Mouse (Mus musculus) CH12.LX (cell line): ENCODE measurements around the gene Cul9. TPM values are rescaled to one million over a fixed set of nuclear protein-coding genes. Genes with fewer than 3 reads are reported as not detected.
A peak's percentile ranks its signal among the peaks of the same experiment; 100 is the strongest.

ENCODE experiments used
- DNase-seq: peaks from one replicate; pipeline ENCODE4 v3.0.0-alpha.2; 2013; ENCODE audit errors: extremely low read depth
- H3K27ac ChIP-seq: 2 replicates; pipeline ENCODE4 v1.5.1; 2012; ENCODE audit warnings: low read depth, mild to moderate bottlenecking, control low read depth, moderate library complexity; ENCODE audit not compliant: insufficient read depth
- H3K27me3 ChIP-seq: replicated peaks from 2 replicates; pipeline ENCODE3; 2012; ENCODE audit warnings: inconsistent platforms
- H3K36me3 ChIP-seq, 2 experiments: replicated peaks in 1 of 2; 2 replicates each; pipeline versions ENCODE3 to v1.6.1; 2012; ENCODE audit warnings: inconsistent platforms in 1 of 2, low read length in 1 of 2, mild to moderate bottlenecking in 1 of 2, mixed read lengths in 1 of 2, moderate library complexity in 1 of 2; ENCODE audit not compliant: control insufficient read depth in 1 of 2, insufficient read depth in 1 of 2
- H3K4me1 ChIP-seq, 2 experiments: 2 replicates each; pipeline ENCODE4 v1.6.1; 2012; ENCODE audit warnings: inconsistent platforms in 1 of 2, moderate library complexity in 1 of 2; ENCODE audit not compliant: insufficient read depth in 2 of 2, control insufficient read depth in 1 of 2
- H3K4me2 ChIP-seq: 2 replicates; pipeline ENCODE4 v1.6.1; 2012; ENCODE audit warnings: low read depth, mild to moderate bottlenecking, control low read depth; ENCODE audit not compliant: poor library complexity, insufficient read depth, severe bottlenecking
- H3K4me3 ChIP-seq, 3 experiments: fragments of 150-350 bp in 1 of 3; sonication (generic) in 1 of 3; replicated peaks in 1 of 3; 2 replicates each; pipeline versions ENCODE3 to v1.5.1; 2011 to 2012; ENCODE audit warnings: low read depth in 2 of 3, low read length in 2 of 3, mild to moderate bottlenecking in 2 of 3, moderate library complexity in 2 of 3, control low read depth in 1 of 3, improper control_type of control experiment in 1 of 3, inconsistent platforms in 1 of 3, mixed read lengths in 1 of 3; ENCODE audit not compliant: poor library complexity in 1 of 3
- H3K79me2 ChIP-seq: replicated peaks from 2 replicates; pipeline ENCODE4 v1.6.1; 2012; ENCODE audit warnings: mild to moderate bottlenecking, moderate library complexity; ENCODE audit not compliant: control insufficient read depth, poor library complexity, insufficient read depth, severe bottlenecking; ENCODE audit errors: extremely low read depth
- H3K9ac ChIP-seq: 2 replicates; pipeline ENCODE4 v1.6.1; 2012; ENCODE audit warnings: low read depth, mild to moderate bottlenecking, control low read depth, moderate library complexity; ENCODE audit not compliant: insufficient read depth
- H3K9me3 ChIP-seq: replicated peaks from 2 replicates; pipeline ENCODE3; 2012; ENCODE audit warnings: low read length, inconsistent platforms, mixed read lengths
- BHLHE40 ChIP-seq: IDR thresholded peaks from 2 replicates; pipeline ENCODE4 v1.6.1; 2011; ENCODE audit warnings: mild to moderate bottlenecking, low read depth, low read length, improper control_type of control experiment
- CHD1 ChIP-seq: IDR thresholded peaks from 2 replicates; pipeline ENCODE4 v1.6.1; 2012; ENCODE audit warnings: low read depth, low read length, improper control_type of control experiment, inconsistent platforms
- EP300 ChIP-seq: IDR thresholded peaks from 2 replicates; pipeline ENCODE4 v1.6.1; 2011; ENCODE audit warnings: low read length, improper control_type of control experiment
- ETS1 ChIP-seq: conservative IDR thresholded peaks from 2 replicates; pipeline ENCODE4 v1.6.1; 2012; ENCODE audit warnings: low read depth, mild to moderate bottlenecking, inconsistent platforms, low read length, improper control_type of control experiment, moderate library complexity
- IRF4 ChIP-seq: IDR thresholded peaks from 2 replicates; pipeline ENCODE4 v1.6.1; 2014; ENCODE audit warnings: low read depth, mild to moderate bottlenecking, inconsistent platforms, low read length, improper control_type of control experiment
- JUND ChIP-seq: conservative IDR thresholded peaks from 2 replicates; pipeline ENCODE4 v1.6.1; 2011; ENCODE audit warnings: low read depth, low read length, improper control_type of control experiment
- MAFK ChIP-seq: IDR thresholded peaks from 2 replicates; pipeline ENCODE4 v1.6.1; 2011; ENCODE audit warnings: low read length, improper control_type of control experiment; ENCODE audit not compliant: insufficient replicate concordance
- MEF2A ChIP-seq: IDR thresholded peaks from 2 replicates; pipeline ENCODE4 v1.6.1; 2014; ENCODE audit warnings: low read depth, mild to moderate bottlenecking, inconsistent platforms, low read length, improper control_type of control experiment, borderline replicate concordance
- MXI1 ChIP-seq: IDR thresholded peaks from 2 replicates; pipeline ENCODE4 v1.6.1; 2011; ENCODE audit warnings: mild to moderate bottlenecking, low read depth, low read length, improper control_type of control experiment
- NRF1 ChIP-seq: IDR thresholded peaks from 2 replicates; pipeline ENCODE4 v1.6.1; 2014; ENCODE audit warnings: low read depth, mild to moderate bottlenecking, inconsistent platforms, low read length, improper control_type of control experiment, moderate library complexity
- PAX5 ChIP-seq: IDR thresholded peaks from 2 replicates; pipeline ENCODE4 v1.6.1; 2012; ENCODE audit warnings: low read length, inconsistent platforms, mixed read lengths
- POLR2A ChIP-seq: IDR thresholded peaks from 2 replicates; pipeline ENCODE4 v1.6.1; 2011; ENCODE audit warnings: low read depth, mild to moderate bottlenecking, improper control_type of control experiment, low read length
- RCOR1 ChIP-seq: conservative IDR thresholded peaks from 2 replicates; pipeline ENCODE4 v1.6.1; 2012; ENCODE audit warnings: low read depth, mild to moderate bottlenecking, inconsistent platforms, low read length, improper control_type of control experiment
- TBP ChIP-seq: conservative IDR thresholded peaks from 2 replicates; pipeline ENCODE4 v1.6.1; 2011; ENCODE audit warnings: low read depth, low read length, improper control_type of control experiment
- TCF12 ChIP-seq: IDR thresholded peaks from 2 replicates; pipeline ENCODE4 v1.6.1; 2014; ENCODE audit warnings: low read depth, mild to moderate bottlenecking, inconsistent platforms, low read length, improper control_type of control experiment
- USF1 ChIP-seq: IDR thresholded peaks from 2 replicates; pipeline ENCODE4 v1.6.1; 2014; ENCODE audit warnings: low read depth, mild to moderate bottlenecking, inconsistent platforms, low read length, improper control_type of control experiment
- ZC3H11A ChIP-seq: IDR thresholded peaks from 2 replicates; pipeline ENCODE4 v1.6.1; 2012; ENCODE audit warnings: low read depth, mild to moderate bottlenecking, inconsistent platforms, low read length, improper control_type of control experiment
- ZNF384 ChIP-seq: IDR thresholded peaks from 2 replicates; pipeline ENCODE4 v1.6.1; 2012; ENCODE audit warnings: low read depth, low read length, improper control_type of control experiment, inconsistent platforms
- dilution Hi-C: fragments of 300-500 bp; cut with MboI; formaldehyde crosslinking; loops from 2 replicates; pipeline ENCODE4 v1.14.3; 2020; ENCODE audit warnings: low sequenced_read_pairs; ENCODE audit not compliant: extremely low pct_unique_long_range_greater_than_20kb, extremely low pct_ligation_motif_present
- in situ Hi-C: fragments of 300-500 bp; cut with MboI; formaldehyde crosslinking; loops from 3 replicates; pipeline ENCODE4 v1.14.3; 2019; ENCODE audit warnings: low sequenced_read_pairs, low pct_ligation_motif_present, low pct_unique_long_range_greater_than_20kb, mixed read lengths
- polyA plus RNA-seq: library from polyadenylated mRNA; unstranded; fragments of >175 nt; gene quantifications from 2 replicates; pipeline ENCODE4 v1.2.1, GENCODE M21; 2012; ENCODE audit warnings: low read depth; ENCODE audit not compliant: insufficient read length
- total RNA-seq, 2 experiments: library from RNA; depleted of rRNA; stranded (reverse); fragments of 300-350 nt in 1 of 2; fragments of >200 nt in 1 of 2; gene quantifications; 2 replicates each; pipeline ENCODE4 v1.2.3; 2012 to 2014

Cul9 gene
- total and polyA plus RNA-seq, 3 experiments = 0.08 to 0.27 TPM; not detected in 1

- dilution Hi-C loops = no loop called here
These were observed 42.7 kb upstream of the Cul9 start for GRCm38 (mm10) chr17:46588913-46589312.

GRCm38 (mm10) chr17:46588173-46588572 lies 42.0 kb upstream of the Cul9 start:
- H3K4me2 ChIP-seq = no peak overlapping the region
- dilution Hi-C loops = no loop called here
- no peaks in the 10 kb centered on the region for H3K79me2 ChIP-seq

More at GRCm38 (mm10) chr17:46588913-46589312, 42.7 kb upstream of the Cul9 start:
- Histone ChIP-seq H3K4me2 (no peak overlapping the region), H3K4me1 (peaks cover 0 to 15% of the 10 kb centered on the region in 2 experiments; a peak in 2 of 4 replicates), H3K79me2 (no peaks in the 10 kb centered on the region), H3K9ac (no peak overlapping the region), H3K27me3 (no peaks in the 10 kb centered on the region), H3K27ac (no peak overlapping the region), H3K9me3 (no peaks in the 10 kb centered on the region), H3K36me3 (no peaks in the 10 kb centered on the region), H3K4me3 (no peak overlapping the region)
- no peak for DNase-seq
- TF ChIP-seq PAX5 = no peak
- TF ChIP-seq RCOR1 = no peak
- no peak for TF ChIP-seq MEF2A
- no peak for TF ChIP-seq NRF1
- no peak for TF ChIP-seq POLR2A
- no peak for TF ChIP-seq USF1
- TF ChIP-seq ZC3H11A = no peak
- no peak for TF ChIP-seq CHD1
- TF ChIP-seq ETS1 = no peak
- TF ChIP-seq JUND = no peak
- TF ChIP-seq MXI1 = no peak
- no peak for TF ChIP-seq TBP
- no peak for TF ChIP-seq ZNF384
- no peak for TF ChIP-seq MAFK
- in situ Hi-C loops = no loop called here

More at GRCm38 (mm10) chr17:46588173-46588572, 42.0 kb upstream of the Cul9 start:
- Histone ChIP-seq H3K27me3 (no peaks in the 10 kb centered on the region), H3K4me1 (peaks cover 0 to 15% of the 10 kb centered on the region in 2 experiments; a peak in 2 of 4 replicates), H3K4me3 (no peak overlapping the region), H3K9me3 (no peaks in the 10 kb centered on the region), H3K27ac (no peak overlapping the region), H3K9ac (no peak overlapping the region), H3K36me3 (no peaks in the 10 kb centered on the region)
- no peak for TF ChIP-seq IRF4
- TF ChIP-seq NRF1 = no peak
- peak; percentile 55; the same call in 1 of the 2 replicates for TF ChIP-seq BHLHE40
- no peak for TF ChIP-seq EP300
- no peak for TF ChIP-seq MAFK
- TF ChIP-seq TCF12 = no peak
- in situ Hi-C loops = no loop called here
- DNase-seq = peak; percentile 72
